Mouse (Mus musculus): Measurements from ENCODE around the gene Stat5b.

The Stat5b gene

DNA sequence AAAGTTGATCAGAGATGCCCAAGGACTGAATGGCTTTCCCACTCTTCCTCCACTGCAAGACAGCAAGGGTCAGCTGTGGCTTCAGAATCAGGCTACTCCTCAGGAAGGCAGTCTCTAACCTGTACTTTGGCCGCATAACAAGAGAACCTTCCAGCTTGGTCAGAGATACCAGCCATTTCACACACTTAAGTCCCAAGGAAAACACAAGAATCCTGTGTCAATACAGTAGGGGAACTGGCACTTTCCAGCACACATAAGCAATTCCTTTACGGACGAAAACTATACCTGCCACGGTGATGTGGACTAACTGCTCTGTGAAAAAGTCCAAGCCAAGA is 113.8 kb downstream of the Stat5b start:
- DNase-seq (ENCODE audit: low read depth, low spot score): no peak

DNA sequence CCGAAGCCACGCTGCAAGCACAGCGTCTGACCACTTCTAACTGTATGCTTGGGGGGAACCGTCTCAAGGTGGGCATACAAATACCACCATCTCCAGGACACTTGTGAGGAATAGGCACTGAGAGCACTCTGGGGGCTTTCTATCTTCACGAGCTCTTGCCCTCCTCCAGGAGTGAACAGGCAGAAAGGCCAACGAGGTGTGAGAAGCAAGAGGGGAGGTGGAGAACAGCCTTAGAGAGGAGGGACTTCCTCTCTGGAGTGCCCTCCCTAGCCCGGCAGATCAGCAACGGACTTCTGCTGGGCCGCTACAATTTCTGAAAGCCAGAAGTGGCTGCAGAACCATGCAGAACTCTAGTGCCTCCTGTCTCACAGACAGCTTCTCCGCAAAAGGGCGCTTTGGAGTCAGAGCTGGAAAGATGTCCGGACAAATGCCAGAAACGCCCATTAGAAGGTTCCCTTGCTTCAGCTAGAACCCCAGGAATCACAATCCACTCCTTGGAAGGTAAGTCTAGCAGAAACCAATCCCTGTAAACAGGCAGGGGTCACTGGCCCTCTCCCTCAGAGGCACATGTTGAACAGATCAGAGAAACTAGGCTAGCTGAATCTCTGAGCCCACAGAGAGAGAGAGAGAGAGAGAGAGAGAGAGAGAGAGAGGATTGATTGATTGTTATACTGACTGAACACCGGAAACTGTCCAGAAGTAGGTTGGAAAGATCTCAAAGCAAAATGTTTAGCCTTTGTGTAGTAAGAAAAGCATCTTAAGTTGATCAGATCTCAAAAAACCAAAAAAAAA is 114.4 kb downstream of the Stat5b start:
- DNase-seq (ENCODE audit: low read depth, low spot score): peak; percentile 38

DNA sequence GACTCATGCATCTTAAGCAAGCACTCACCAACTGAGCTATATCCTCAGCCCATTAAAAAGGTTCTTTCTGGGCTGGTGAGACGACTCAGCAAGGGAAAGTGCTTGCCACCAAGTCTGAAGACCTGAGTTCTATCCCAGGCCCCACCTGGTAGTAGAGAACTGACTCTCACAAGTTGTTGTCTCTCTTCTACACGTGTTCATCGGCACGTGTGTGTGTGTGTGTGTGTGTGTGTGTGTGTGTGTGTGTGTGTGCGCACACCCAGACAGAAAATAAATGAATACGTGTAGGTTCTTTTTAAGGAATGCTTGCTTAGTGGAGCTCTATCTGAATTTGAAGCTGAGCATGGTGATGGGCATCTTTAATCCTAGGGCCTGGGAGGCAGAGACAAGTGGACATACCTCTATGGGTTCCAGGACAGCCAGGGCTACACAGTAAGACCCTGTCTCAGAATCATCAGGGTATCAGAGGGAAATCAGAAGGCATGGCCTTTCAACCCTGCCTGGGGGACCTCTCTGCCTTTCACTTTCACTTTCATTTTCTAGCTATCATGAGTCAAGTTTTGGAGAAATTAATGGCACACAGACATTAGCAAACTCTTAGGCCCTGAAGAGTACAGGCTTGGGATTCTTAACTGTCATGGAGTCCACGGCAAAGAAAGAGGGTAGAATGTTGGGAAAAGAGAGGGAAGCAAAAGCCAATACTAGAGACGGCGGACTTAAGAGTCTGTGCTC is 115.2 kb downstream of the Stat5b start:
- DNase-seq (ENCODE audit: low read depth, low spot score): peak; percentile 60
